Mouse (Mus musculus): Measurements from ENCODE around the gene Gp1ba. TPM values are rescaled to one million over a fixed set of nuclear protein-coding genes. Genes with fewer than 3 reads are reported as not detected.

Gene Gp1ba
- polyA plus RNA-seq, 1 experiment from 2014 or later: 1.2 TPM

GRCm38 (mm10) chr11:70652884-70653344, 14.0 kb downstream of the Gp1ba start:
- Histone ChIP-seq H3K4me3 (ENCODE audit: low read depth, low read length) (peak overlapping the region; percentile 99), H3K27ac (ENCODE audit: low read depth, low read length) (no peak overlapping the region), H3K4me2 (replicated peaks; ENCODE audit: low read depth, low read length) (peak overlapping the region; percentile 84), H3K4me1 (replicated peaks; ENCODE audit: control insufficient read depth, insufficient read depth, low read length) (peaks cover 17% of the 10 kb centered on the region), H3K27me3 (ENCODE audit: control insufficient read depth, insufficient read depth, low read length) (no peaks in the 10 kb centered on the region), H3K9me3 (ENCODE audit: control insufficient read depth, low read length) (no peaks in the 10 kb centered on the region), H3K9ac (ENCODE audit: low read depth, low read length) (peak overlapping the region; percentile 97), H3K36me3 (ENCODE audit: control insufficient read depth, insufficient read depth, low read length) (0 out of 2 replicates have a peak, but pooled peaks cover 7% of the 10 kb centered on the region)
- DNase-seq (ENCODE audit: low spot score) (no peak), ATAC-seq (ENCODE audit: low FRiP score) (no peak)
- 63% methylated on average over 6 of the region's 6 CpGs for WGBS

DNA sequence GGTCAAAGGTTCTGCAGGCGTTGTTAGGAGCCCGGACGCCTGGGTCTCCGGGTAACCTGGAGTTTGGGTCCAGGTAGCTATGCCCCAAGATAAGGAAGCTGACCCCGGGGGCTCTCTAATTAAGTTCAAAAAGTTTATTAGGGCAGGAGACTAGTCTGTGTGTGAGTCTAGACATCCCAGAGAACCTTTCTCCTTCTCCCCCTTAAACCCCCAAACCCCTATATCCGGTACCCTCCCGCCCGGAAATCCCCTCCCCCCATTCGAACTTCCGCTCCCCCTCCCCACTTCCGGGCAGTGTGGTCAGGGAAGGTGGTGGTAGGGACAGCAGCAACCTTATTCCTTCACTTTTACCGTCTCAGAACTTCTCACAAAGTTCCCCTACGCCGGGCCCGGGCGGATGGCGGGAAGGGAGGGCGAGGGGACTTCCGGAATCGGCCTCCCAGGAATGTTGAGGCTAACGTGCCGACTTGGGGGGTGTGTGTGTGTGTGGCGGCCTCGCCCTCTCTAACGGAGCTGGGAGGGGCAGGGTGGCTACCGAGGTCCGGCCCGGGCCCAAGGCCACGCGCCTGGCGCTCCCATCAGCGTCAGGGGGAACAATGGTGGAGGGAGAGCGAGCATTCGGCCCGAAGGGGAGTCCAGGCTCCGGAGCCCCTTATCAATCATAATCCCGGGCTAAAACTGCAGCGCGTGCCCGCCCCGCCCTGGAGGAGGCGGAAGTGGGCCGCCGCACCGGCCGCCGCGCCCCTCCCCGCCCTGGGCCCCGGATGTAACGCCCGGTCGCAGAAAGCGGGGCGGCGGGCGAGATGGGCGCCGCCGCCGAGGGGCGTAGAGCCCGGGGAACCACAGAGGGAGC, 14.6 kb downstream of the Gp1ba start:
- under 1% methylated on average over 57 of the region's 63 CpGs for WGBS

GRCm38 (mm10) chr11:70654198-70654922, 15.4 kb downstream of the Gp1ba start, which contains the start of gene Pfn1:
Gene Pfn1, minus strand, starts transcription at chr11:70654644.
- Histone ChIP-seq H3K4me2 (replicated peaks; ENCODE audit: low read depth, low read length) (peak within 1 kb of the TSS; percentile 84), H3K27me3 (ENCODE audit: control insufficient read depth, insufficient read depth, low read length) (no peaks in the 10 kb centered on the region), H3K4me3 (ENCODE audit: low read depth, low read length) (peak within 1 kb of the TSS; percentile 99), H3K9me3 (ENCODE audit: control insufficient read depth, low read length) (no peaks in the 10 kb centered on the region), H3K27ac (ENCODE audit: low read depth, low read length) (peak within 1 kb of the TSS; percentile 96), H3K4me1 (replicated peaks; ENCODE audit: control insufficient read depth, insufficient read depth, low read length) (0 out of 2 replicates have a peak, but pooled peaks cover 12% of the 10 kb centered on the region), H3K36me3 (ENCODE audit: control insufficient read depth, insufficient read depth, low read length) (0 out of 2 replicates have a peak, but pooled peaks cover 5% of the 10 kb centered on the region), H3K9ac (ENCODE audit: low read depth, low read length) (peak within 1 kb of the TSS; percentile 97)
- DNase-seq (ENCODE audit: low spot score) (peak; percentile 82), ATAC-seq (ENCODE audit: low FRiP score) (peak; percentile 46)
- WGBS: under 1% methylated on average over 54 of the region's 61 CpGs

More for the DNA sequence above, 14.6 kb downstream of the Gp1ba start:
- no peaks in the 10 kb centered on the region for H3K9me3 ChIP-seq (ENCODE audit: control insufficient read depth, low read length)
- H3K27me3 ChIP-seq (ENCODE audit: control insufficient read depth, insufficient read depth, low read length): no peaks in the 10 kb centered on the region
- H3K4me2 ChIP-seq (replicated peaks; ENCODE audit: low read depth, low read length): peak overlapping the region; percentile 84
- DNase-seq (ENCODE audit: low spot score) (peak; percentile 82), ATAC-seq (ENCODE audit: low FRiP score) (peak; percentile 65)
- peaks cover 13% of the 10 kb centered on the region; the same call in 1 of the 2 replicates for H3K4me1 ChIP-seq (replicated peaks; ENCODE audit: control insufficient read depth, insufficient read depth, low read length)
- H3K36me3 ChIP-seq (ENCODE audit: control insufficient read depth, insufficient read depth, low read length): 0 out of 2 replicates have a peak, but pooled peaks cover 7% of the 10 kb centered on the region
- peak overlapping the region; percentile 96 for H3K27ac ChIP-seq (ENCODE audit: low read depth, low read length)
- peak overlapping the region; percentile 99 for H3K4me3 ChIP-seq (ENCODE audit: low read depth, low read length)
- H3K9ac ChIP-seq (ENCODE audit: low read depth, low read length): peak overlapping the region; percentile 97

GRCm38 (mm10) chr11:70654923-70655570, 16.1 kb downstream of the Gp1ba start:
- H3K9ac ChIP-seq (ENCODE audit: low read depth, low read length): peak overlapping the region; percentile 97
- H3K4me2 ChIP-seq (replicated peaks; ENCODE audit: low read depth, low read length): peak overlapping the region; percentile 84
- H3K9me3 ChIP-seq (ENCODE audit: control insufficient read depth, low read length): no peaks in the 10 kb centered on the region
- H3K4me3 ChIP-seq (ENCODE audit: low read depth, low read length): peak overlapping the region; percentile 99
- peak; percentile 50 for ATAC-seq (ENCODE audit: low FRiP score)
- peak; percentile 88 for DNase-seq (ENCODE audit: low spot score)
- WGBS: under 1% methylated on average over 45 of the region's 48 CpGs
- peak overlapping the region; percentile 96 for H3K27ac ChIP-seq (ENCODE audit: low read depth, low read length)
- 0 out of 2 replicates have a peak, but pooled peaks cover 12% of the 10 kb centered on the region for H3K4me1 ChIP-seq (replicated peaks; ENCODE audit: control insufficient read depth, insufficient read depth, low read length)
- 0 out of 2 replicates have a peak, but pooled peaks cover 4% of the 10 kb centered on the region for H3K36me3 ChIP-seq (ENCODE audit: control insufficient read depth, insufficient read depth, low read length)
- no peaks in the 10 kb centered on the region for H3K27me3 ChIP-seq (ENCODE audit: control insufficient read depth, insufficient read depth, low read length)

DNA sequence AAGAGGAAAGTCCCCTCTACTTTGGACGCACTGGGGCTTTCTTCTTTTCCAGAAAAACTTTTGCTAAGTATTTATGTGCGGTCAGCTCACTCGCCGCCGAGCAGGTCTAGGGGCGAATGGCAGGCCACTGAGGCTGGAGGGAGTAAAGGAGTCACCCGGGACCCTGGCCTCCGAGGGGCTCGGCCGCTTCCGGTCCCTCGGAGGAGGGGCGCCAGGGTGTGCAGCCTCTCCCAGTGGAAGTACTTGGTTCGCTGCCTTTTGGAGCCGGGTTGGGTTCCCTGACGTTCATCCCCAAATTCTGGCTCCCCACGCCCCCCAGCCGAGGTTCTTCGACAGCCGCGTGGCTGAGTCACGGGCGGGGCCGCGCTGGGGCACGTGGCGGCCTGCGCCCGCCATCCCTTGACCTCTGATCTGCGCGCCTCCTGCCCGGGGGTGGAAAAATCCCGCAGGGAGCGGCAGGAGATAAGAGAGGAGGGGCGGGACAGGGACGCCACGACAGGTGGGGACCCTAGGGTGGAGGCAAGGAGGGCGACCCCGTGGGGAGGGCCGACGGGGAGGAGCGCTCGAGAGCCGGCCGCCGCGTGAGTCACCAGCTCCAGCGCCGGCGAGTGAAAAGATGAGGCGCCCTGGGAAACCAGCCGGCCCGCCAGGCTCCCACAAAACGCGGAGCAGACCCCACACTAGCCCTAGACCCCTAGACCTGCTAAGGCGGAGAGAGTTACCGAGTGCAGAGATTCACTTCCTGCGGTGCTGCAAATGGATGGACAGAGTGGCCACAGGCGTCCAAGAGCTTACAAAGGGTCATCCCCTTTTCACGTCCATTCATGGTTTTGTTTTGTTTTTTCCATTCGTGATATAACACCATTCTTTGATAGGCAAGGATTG, 16.9 kb downstream of the Gp1ba start:
- H3K27ac ChIP-seq (ENCODE audit: low read depth, low read length): peak overlapping the region; percentile 96
- no peaks in the 10 kb centered on the region for H3K9me3 ChIP-seq (ENCODE audit: control insufficient read depth, low read length)
- H3K4me3 ChIP-seq (ENCODE audit: low read depth, low read length): peak overlapping the region; percentile 99
- H3K9ac ChIP-seq (ENCODE audit: low read depth, low read length): peak overlapping the region; percentile 97
- H3K27me3 ChIP-seq (ENCODE audit: control insufficient read depth, insufficient read depth, low read length): no peaks in the 10 kb centered on the region
- H3K36me3 ChIP-seq (ENCODE audit: control insufficient read depth, insufficient read depth, low read length): no peaks in the 10 kb centered on the region; the same call in 1 of the 2 replicates
- H3K4me1 ChIP-seq (replicated peaks; ENCODE audit: control insufficient read depth, insufficient read depth, low read length): 0 out of 2 replicates have a peak, but pooled peaks cover 12% of the 10 kb centered on the region
- WGBS: under 1% methylated on average over 59 of the region's 61 CpGs
- peak; percentile 52 for ATAC-seq (ENCODE audit: low FRiP score)
- peak overlapping the region; percentile 84 for H3K4me2 ChIP-seq (replicated peaks; ENCODE audit: low read depth, low read length)
- peak; percentile 74 for DNase-seq (ENCODE audit: low spot score)

DNA sequence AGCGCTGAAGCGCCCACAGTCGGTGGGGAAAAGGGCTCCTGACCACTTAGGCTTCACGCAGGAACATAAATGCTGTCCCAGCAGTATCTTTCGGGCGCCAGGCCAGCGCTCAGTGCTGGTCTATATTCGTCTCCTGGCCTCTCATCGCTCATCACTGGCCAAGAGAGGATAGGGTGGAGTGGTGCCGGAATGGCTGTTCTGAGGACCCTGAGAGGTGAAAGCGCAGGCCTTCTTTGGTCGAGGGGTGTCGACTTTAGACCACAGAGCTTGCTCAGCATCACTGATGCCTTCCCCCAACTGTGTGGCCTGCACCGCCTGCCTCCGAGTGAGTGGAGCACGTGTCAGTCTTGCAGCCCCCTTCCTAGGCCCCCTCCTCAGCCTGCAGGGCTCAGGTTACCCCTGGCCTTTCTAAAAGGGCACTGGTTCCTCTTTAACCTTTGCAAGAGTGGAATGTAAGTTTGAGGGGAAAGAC, 17.6 kb downstream of the Gp1ba start:
- ATAC-seq (ENCODE audit: low FRiP score) (no peak), DNase-seq (ENCODE audit: low spot score) (peak; percentile 58)
- H3K27ac ChIP-seq (ENCODE audit: low read depth, low read length): peak overlapping the region; percentile 96; the same call in 1 of the 2 replicates
- no peaks in the 10 kb centered on the region for H3K27me3 ChIP-seq (ENCODE audit: control insufficient read depth, insufficient read depth, low read length)
- peak overlapping the region; percentile 97 for H3K9ac ChIP-seq (ENCODE audit: low read depth, low read length)
- 3% methylated on average over 16 of the region's 16 CpGs for WGBS
- no peaks in the 10 kb centered on the region; the same call in 1 of the 2 replicates for H3K36me3 ChIP-seq (ENCODE audit: control insufficient read depth, insufficient read depth, low read length)
- peak overlapping the region; percentile 84 for H3K4me2 ChIP-seq (replicated peaks; ENCODE audit: low read depth, low read length)
- H3K9me3 ChIP-seq (ENCODE audit: control insufficient read depth, low read length): no peaks in the 10 kb centered on the region
- H3K4me1 ChIP-seq (replicated peaks; ENCODE audit: control insufficient read depth, insufficient read depth, low read length): 0 out of 2 replicates have a peak, but pooled peaks cover 12% of the 10 kb centered on the region
- peak overlapping the region; percentile 99; the same call in 1 of the 2 replicates for H3K4me3 ChIP-seq (ENCODE audit: low read depth, low read length)

- Histone ChIP-seq H3K36me3 (ENCODE audit: control insufficient read depth, insufficient read depth, low read length) (no peaks in the 10 kb centered on the region; the same call in 1 of the 2 replicates), H3K9ac (ENCODE audit: low read depth, low read length) (peak within 1 kb of the TSS; percentile 97), H3K9me3 (ENCODE audit: control insufficient read depth, low read length) (no peaks in the 10 kb centered on the region), H3K27ac (ENCODE audit: low read depth, low read length) (peak within 1 kb of the TSS; percentile 96; the same call in 1 of the 2 replicates), H3K4me2 (replicated peaks; ENCODE audit: low read depth, low read length) (peak within 1 kb of the TSS; percentile 84), H3K4me1 (replicated peaks; ENCODE audit: control insufficient read depth, insufficient read depth, low read length) (0 out of 2 replicates have a peak, but pooled peaks cover 10% of the 10 kb centered on the region), H3K27me3 (ENCODE audit: control insufficient read depth, insufficient read depth, low read length) (no peaks in the 10 kb centered on the region), H3K4me3 (ENCODE audit: low read depth, low read length) (peak within 1 kb of the TSS; percentile 99)
- WGBS: 0% methylated on average over 3 of the region's 3 CpGs
- DNase-seq (ENCODE audit: low spot score): no peak
- no peak for ATAC-seq (ENCODE audit: low FRiP score)
Measured at GRCm38 (mm10) chr11:70656964-70657363, 18.0 kb downstream of the Gp1ba start, which contains the start of gene Eno3. Gene Eno3, plus strand, starts transcription at chr11:70657202.

Measured in hindbrain, embryonic 11.5 days (tissue).